Mouse (Mus musculus) forebrain, embryonic 12.5 days (tissue): Measurements from ENCODE around the gene Gpc6. TPM values are rescaled to one million over a fixed set of nuclear protein-coding genes. Genes with fewer than 3 reads are reported as not detected.

Experiments used
- ATAC-seq: fragments of 200-750 bp; cut with Nextera tagmentation; 2 replicates; pipeline ENCODE4 v1.8.0; 2017; ENCODE audit warnings: moderate TSS enrichment; ENCODE audit not compliant: low FRiP score
- H3K27ac ChIP-seq: fragments of 300-500 bp; sonication (generic); 2 replicates; pipeline ENCODE4 v1.5.1; 2016; ENCODE audit warnings: mild to moderate bottlenecking
- H3K27me3 ChIP-seq: fragments of 300-500 bp; sonication (generic); 2 replicates; pipeline ENCODE4 v1.6.1; 2016; ENCODE audit warnings: mild to moderate bottlenecking
- H3K36me3 ChIP-seq: fragments of 300-500 bp; sonication (generic); replicated peaks from 2 replicates; pipeline ENCODE4 v1.6.1; 2016; ENCODE audit warnings: mild to moderate bottlenecking
- H3K4me1 ChIP-seq: fragments of 300-500 bp; sonication (generic); 2 replicates; pipeline ENCODE4 v1.6.1; 2016
- H3K4me2 ChIP-seq: fragments of 300-500 bp; sonication (generic); 2 replicates; pipeline ENCODE4 v1.6.1; 2016; ENCODE audit warnings: mild to moderate bottlenecking, moderate library complexity
- H3K4me3 ChIP-seq: fragments of 300-500 bp; sonication (generic); replicated peaks from 2 replicates; pipeline ENCODE4 v1.5.1; 2016; ENCODE audit warnings: mild to moderate bottlenecking
- H3K9ac ChIP-seq: fragments of 300-500 bp; sonication (generic); 2 replicates; pipeline ENCODE4 v1.6.1; 2016; ENCODE audit warnings: mild to moderate bottlenecking
- H3K9me3 ChIP-seq: fragments of 300-500 bp; sonication (generic); 2 replicates; pipeline ENCODE4 v1.6.1; 2016
- WGBS: fragments of 180-500 bp; shearing (Covaris S2); methylation state at CpG from one replicate; pipeline ENCODE4 v1.1.7; 2016; 5-methylcytosine and 5-hydroxymethylcytosine counted together
- polyA plus RNA-seq: library from polyadenylated mRNA; unstranded; fragments of >200 nt; fragmentation: Nextera tagmentation; extraction: Ambion mirVana; gene quantifications from 2 replicates; pipeline ENCODE4 v1.2.1, GENCODE M21; 2016

Gpc6 gene
- polyA plus RNA-seq, 1 experiment from 2014 or later: 37.7 TPM

- Histone ChIP-seq H3K4me1 (peaks cover 14% of the 10 kb centered on the region), H3K4me3 (no peak overlapping the region), H3K36me3 (no peaks in the 10 kb centered on the region), H3K27me3 (no peaks in the 10 kb centered on the region), H3K9me3 (no peaks in the 10 kb centered on the region), H3K4me2 (no peak overlapping the region), H3K27ac (no peak overlapping the region), H3K9ac (no peak overlapping the region)
- 55% methylated on average over 6 of the region's 6 CpGs for WGBS
- no peak for ATAC-seq
Measured at GRCm38 (mm10) chr14:117757790-117758358, 832.8 kb downstream of the Gpc6 start.

- no peaks in the 10 kb centered on the region for H3K36me3 ChIP-seq
- ATAC-seq: no peak
- H3K4me3 ChIP-seq: no peak overlapping the region
- no peak overlapping the region for H3K9ac ChIP-seq
- H3K4me1 ChIP-seq: peaks cover 14% of the 10 kb centered on the region
- H3K27me3 ChIP-seq: no peaks in the 10 kb centered on the region
- H3K4me2 ChIP-seq: no peak overlapping the region
- H3K9me3 ChIP-seq: no peaks in the 10 kb centered on the region
- no peak overlapping the region for H3K27ac ChIP-seq
- 63% methylated on average over 4 of the region's 4 CpGs for WGBS
Measured at GRCm38 (mm10) chr14:117760830-117761517, 835.9 kb downstream of the Gpc6 start.

GRCm38 (mm10) chr14:117762934-117763333 lies 837.8 kb downstream of the Gpc6 start:
- Histone ChIP-seq H3K36me3 (no peaks in the 10 kb centered on the region), H3K27ac (no peak overlapping the region), H3K4me1 (peaks cover 6% of the 10 kb centered on the region), H3K27me3 (no peaks in the 10 kb centered on the region), H3K4me3 (no peak overlapping the region), H3K9me3 (no peaks in the 10 kb centered on the region), H3K9ac (no peak overlapping the region), H3K4me2 (no peak overlapping the region)
- 80% methylated on average over 5 of the region's 5 CpGs for WGBS
- no peak for ATAC-seq

GRCm38 (mm10) chr14:117767861-117768260 lies 842.7 kb downstream of the Gpc6 start:
- H3K36me3 ChIP-seq: no peaks in the 10 kb centered on the region
- H3K4me2 ChIP-seq: no peak overlapping the region
- no peaks in the 10 kb centered on the region; the same call in 1 of the 2 replicates for H3K4me1 ChIP-seq
- no peak overlapping the region for H3K9ac ChIP-seq
- ATAC-seq: no peak
- H3K9me3 ChIP-seq: no peaks in the 10 kb centered on the region
- WGBS: 95% methylated on average over 4 of the region's 4 CpGs
- no peak overlapping the region for H3K4me3 ChIP-seq
- H3K27ac ChIP-seq: no peak overlapping the region
- H3K27me3 ChIP-seq: no peaks in the 10 kb centered on the region

- ATAC-seq: no peak
- Histone ChIP-seq H3K4me3 (no peak overlapping the region), H3K9me3 (no peaks in the 10 kb centered on the region), H3K36me3 (no peaks in the 10 kb centered on the region), H3K27me3 (no peaks in the 10 kb centered on the region), H3K4me2 (no peak overlapping the region), H3K4me1 (no peaks in the 10 kb centered on the region), H3K9ac (no peak overlapping the region), H3K27ac (no peak overlapping the region)
- WGBS: 92% methylated on average over 7 of the region's 7 CpGs
Measured at GRCm38 (mm10) chr14:117768697-117769096, 843.6 kb downstream of the Gpc6 start.

GRCm38 (mm10) chr14:117773373-117773772 lies 848.3 kb downstream of the Gpc6 start:
- H3K4me3 ChIP-seq: no peak overlapping the region
- H3K36me3 ChIP-seq: no peaks in the 10 kb centered on the region
- H3K9me3 ChIP-seq: no peaks in the 10 kb centered on the region
- ATAC-seq: no peak
- peaks cover 8% of the 10 kb centered on the region for H3K4me1 ChIP-seq
- no peak overlapping the region for H3K4me2 ChIP-seq
- no peaks in the 10 kb centered on the region for H3K27me3 ChIP-seq
- H3K9ac ChIP-seq: no peak overlapping the region
- WGBS: 70% methylated on average over 2 of the region's 2 CpGs
- H3K27ac ChIP-seq: no peak overlapping the region

GRCm38 (mm10) chr14:117777866-117778500 lies 852.9 kb downstream of the Gpc6 start:
- H3K4me3 ChIP-seq: no peak overlapping the region
- H3K27ac ChIP-seq: no peak overlapping the region
- H3K4me1 ChIP-seq: peaks cover 16% of the 10 kb centered on the region
- WGBS: 80% methylated on average over 13 of the region's 13 CpGs
- H3K9ac ChIP-seq: no peak overlapping the region
- no peak overlapping the region for H3K4me2 ChIP-seq
- ATAC-seq: peak; percentile 30; the same call in 1 of the 2 replicates
- no peaks in the 10 kb centered on the region for H3K36me3 ChIP-seq
- no peaks in the 10 kb centered on the region for H3K27me3 ChIP-seq
- no peaks in the 10 kb centered on the region for H3K9me3 ChIP-seq

- no peaks in the 10 kb centered on the region for H3K27me3 ChIP-seq
- no peaks in the 10 kb centered on the region for H3K36me3 ChIP-seq
- whole genome bisulfite sequencing: 62% methylated on average over 15 of the region's 15 CpGs
- H3K4me3 ChIP-seq: no peak overlapping the region
- H3K4me2 ChIP-seq: no peak overlapping the region
- no peaks in the 10 kb centered on the region for H3K9me3 ChIP-seq
- no peak for ATAC-seq
- peaks cover 16% of the 10 kb centered on the region for H3K4me1 ChIP-seq
- H3K9ac ChIP-seq: no peak overlapping the region
- H3K27ac ChIP-seq: no peak overlapping the region
Measured at GRCm38 (mm10) chr14:117778538-117779413, 853.7 kb downstream of the Gpc6 start.

GRCm38 (mm10) chr14:117781724-117782123 lies 856.6 kb downstream of the Gpc6 start:
- H3K4me3 ChIP-seq: no peak overlapping the region
- no peaks in the 10 kb centered on the region for H3K27me3 ChIP-seq
- no peak overlapping the region for H3K27ac ChIP-seq
- H3K36me3 ChIP-seq: no peaks in the 10 kb centered on the region
- H3K9me3 ChIP-seq: no peaks in the 10 kb centered on the region
- H3K4me2 ChIP-seq: no peak overlapping the region
- 55% methylated on average over 5 of the region's 5 CpGs for WGBS
- H3K4me1 ChIP-seq: peaks cover 23% of the 10 kb centered on the region
- no peak overlapping the region for H3K9ac ChIP-seq
- ATAC-seq: no peak

GRCm38 (mm10) chr14:117783671-117784262 lies 858.7 kb downstream of the Gpc6 start:
- Histone ChIP-seq H3K27ac (no peak overlapping the region), H3K9ac (no peak overlapping the region), H3K4me1 (peaks cover 15% of the 10 kb centered on the region), H3K9me3 (no peaks in the 10 kb centered on the region), H3K4me2 (no peak overlapping the region), H3K4me3 (no peak overlapping the region), H3K36me3 (no peaks in the 10 kb centered on the region), H3K27me3 (no peaks in the 10 kb centered on the region)
- no peak for ATAC-seq
- 71% methylated on average over 8 of the region's 8 CpGs for WGBS

- Histone ChIP-seq H3K27me3 (no peaks in the 10 kb centered on the region), H3K9me3 (no peaks in the 10 kb centered on the region), H3K4me1 (peaks cover 14% of the 10 kb centered on the region), H3K9ac (no peak overlapping the region), H3K27ac (no peak overlapping the region), H3K4me3 (no peak overlapping the region), H3K4me2 (no peak overlapping the region), H3K36me3 (no peaks in the 10 kb centered on the region)
- WGBS: 88% methylated on average over 9 of the region's 9 CpGs
- no peak for ATAC-seq
Measured at GRCm38 (mm10) chr14:117784960-117785359, 859.8 kb downstream of the Gpc6 start.
